ENCODE assay signal across 28 mouse cellular contexts in genomic region chr7:132009002-132009401, GRCm38 (mm10). TPM values are rescaled to one million over a fixed set of nuclear protein-coding genes. Genes with fewer than 3 reads are reported as not detected.
DNase-seq lines count a peak whose midpoint lies in the region; ATAC-seq lines count a peak whose summit lies in the region.
"Had no signal": no experiment of that assay in that cellular context is flagged by ENCODE, and none has a peak within 500 bp of the region (broad histone marks: within the 10 kb centered on the region; RNA-seq: fewer than 3 reads in every experiment).

No protein-coding gene starts in this region.

- no peak for ATAC-seq in limb, embryonic 11.5 days (ENCODE audit: insufficient number of reproducible peaks, low FRiP score, low TSS enrichment, low read depth)
- ATAC-seq in lung, embryonic 16.5 days (ENCODE audit: low read depth), result peak; percentile 71; the same call in 1 of the 2 replicates
- ATAC-seq: forebrain, embryonic 14.5 days; forebrain, postnatal 0 days; hindbrain, postnatal 0 days; Patski had no signal

- 65% methylated on average over 7 of the region's 7 CpGs for WGBS in limb, embryonic 11.5 days
- WGBS in limb, embryonic 10.5 days, result 78% methylated on average over 7 of the region's 7 CpGs
- WGBS in lung, embryonic 16.5 days, result 55% methylated on average over 7 of the region's 7 CpGs
- WGBS in midbrain, embryonic 10.5 days, result 89% methylated on average over 7 of the region's 7 CpGs

- no peak overlapping the region for H3K9ac ChIP-seq in limb, embryonic 11.5 days (ENCODE audit: low read length)
- H3K9ac ChIP-seq in lung, embryonic 16.5 days (ENCODE audit: low read length), result no peak overlapping the region
- H3K9ac ChIP-seq: embryonic facial prominence, embryonic 12.5 days; embryonic facial prominence, embryonic 15.5 days; forebrain, postnatal 0 days; heart, embryonic 13.5 days; hindbrain, embryonic 14.5 days had no signal

- DNase-seq in limb, embryonic 11.5 days (ENCODE audit: low spot score), result no peak
- DNase-seq in limb, embryonic 10.5 days (ENCODE audit: low spot score), result no peak
- DNase-seq in lung, postnatal 10 days, result no peak
- DNase-seq in lung, postnatal 25 days (ENCODE audit: low spot score), result peak; percentile 16
- no peak for DNase-seq in midbrain, embryonic 10.5 days (ENCODE audit: low spot score)
- DNase-seq: adrenal gland, postnatal 10 days; adrenal gland, postnatal 36 days; B cell, adult 2 months; cerebellum, adult 11 months; cerebellum, adult 2 months; cerebellum, adult 9-11 months; cerebellum, postnatal 25 days; forebrain, postnatal 0 days; gastrocnemius, adult 2 months; gastrocnemius, postnatal 14 days; heart, adult 18-20 months; heart, postnatal 14 days; heart, postnatal 4 days had no signal

- H3K27me3 ChIP-seq in limb, embryonic 11.5 days (ENCODE audit: control insufficient read depth, insufficient read depth, low read length), result no peaks in the 10 kb centered on the region
- no peaks in the 10 kb centered on the region for H3K27me3 ChIP-seq in limb, embryonic 10.5 days (ENCODE audit: low read depth, poor library complexity, severe bottlenecking)
- H3K27me3 ChIP-seq in lung, embryonic 16.5 days (ENCODE audit: control insufficient read depth, insufficient read depth, low read depth, low read length), result no peaks in the 10 kb centered on the region
- H3K27me3 ChIP-seq in midbrain, embryonic 10.5 days (ENCODE audit: low read depth, poor library complexity, severe bottlenecking), result no peaks in the 10 kb centered on the region
- H3K27me3 ChIP-seq: embryonic facial prominence, embryonic 12.5 days; embryonic facial prominence, embryonic 15.5 days; heart, embryonic 13.5 days; Patski had no signal

- H3K4me3 ChIP-seq in limb, embryonic 11.5 days (ENCODE audit: low read depth, low read length), result no peak overlapping the region
- H3K4me3 ChIP-seq in limb, embryonic 10.5 days, result no peak overlapping the region
- H3K4me3 ChIP-seq in lung, embryonic 16.5 days (ENCODE audit: low read length), result no peak overlapping the region
- no peak overlapping the region for H3K4me3 ChIP-seq in midbrain, embryonic 10.5 days
- H3K4me3 ChIP-seq: embryonic facial prominence, embryonic 12.5 days; embryonic facial prominence, embryonic 15.5 days; gastrocnemius, adult 2 months; heart, embryonic 13.5 days had no signal

- H3K9me3 ChIP-seq in limb, embryonic 11.5 days (ENCODE audit: control insufficient read depth, low read length), result no peaks in the 10 kb centered on the region
- H3K9me3 ChIP-seq in limb, embryonic 10.5 days (replicated peaks), result no peaks in the 10 kb centered on the region
- no peaks in the 10 kb centered on the region for H3K9me3 ChIP-seq in lung, embryonic 16.5 days (ENCODE audit: control insufficient read depth, low read length)
- no peaks in the 10 kb centered on the region for H3K9me3 ChIP-seq in midbrain, embryonic 10.5 days (replicated peaks)
- H3K9me3 ChIP-seq: embryonic facial prominence, embryonic 12.5 days; embryonic facial prominence, embryonic 15.5 days; heart, embryonic 13.5 days had no signal

- no peak overlapping the region for H3K4me2 ChIP-seq in limb, embryonic 11.5 days (ENCODE audit: low read depth, severe bottlenecking)
- no peak overlapping the region for H3K4me2 ChIP-seq in lung, embryonic 16.5 days (ENCODE audit: low read depth, low read length)
- H3K4me2 ChIP-seq: embryonic facial prominence, embryonic 12.5 days; embryonic facial prominence, embryonic 15.5 days; heart, embryonic 13.5 days; hindbrain, embryonic 14.5 days had no signal

- no peaks in the 10 kb centered on the region for H3K36me3 ChIP-seq in limb, embryonic 11.5 days (ENCODE audit: control insufficient read depth, insufficient read depth, low read length)
- H3K36me3 ChIP-seq in limb, embryonic 10.5 days, result no peaks in the 10 kb centered on the region
- H3K36me3 ChIP-seq in lung, embryonic 16.5 days (ENCODE audit: control insufficient read depth, insufficient read depth, low read length), result no peaks in the 10 kb centered on the region
- H3K36me3 ChIP-seq in midbrain, embryonic 10.5 days, result no peaks in the 10 kb centered on the region
- H3K36me3 ChIP-seq: embryonic facial prominence, embryonic 12.5 days; embryonic facial prominence, embryonic 15.5 days; G1E; heart, embryonic 13.5 days had no signal

- H3K4me1 ChIP-seq in limb, embryonic 11.5 days (ENCODE audit: control insufficient read depth, insufficient read depth, low read length), result peaks cover 16% of the 10 kb centered on the region
- H3K4me1 ChIP-seq in limb, embryonic 10.5 days, result peaks cover 57% of the 10 kb centered on the region
- H3K4me1 ChIP-seq in lung, embryonic 16.5 days (replicated peaks; ENCODE audit: control insufficient read depth, insufficient read depth, low read length), result no peaks in the 10 kb centered on the region; the same call in 1 of the 2 replicates
- H3K4me1 ChIP-seq in midbrain, embryonic 10.5 days, result peaks cover 16% of the 10 kb centered on the region
- H3K4me1 ChIP-seq: embryonic facial prominence, embryonic 12.5 days; embryonic facial prominence, embryonic 15.5 days; heart, embryonic 13.5 days had no signal

- peak overlapping the region; percentile 39; the same call in 1 of the 2 replicates for H3K27ac ChIP-seq in limb, embryonic 11.5 days (replicated peaks; ENCODE audit: low read depth, low read length)
- H3K27ac ChIP-seq in limb, embryonic 10.5 days, result no peak overlapping the region
- H3K27ac ChIP-seq in lung, embryonic 16.5 days (ENCODE audit: low read length), result no peak overlapping the region
- H3K27ac ChIP-seq in midbrain, embryonic 10.5 days (replicated peaks), result no peak overlapping the region
- H3K27ac ChIP-seq: embryonic facial prominence, embryonic 12.5 days; embryonic facial prominence, embryonic 15.5 days; gastrocnemius, adult 2 months; heart, embryonic 13.5 days; hindbrain, embryonic 14.5 days; hindbrain, postnatal 0 days had no signal

RNA-seq across cellular contexts. Expression of gene Gpr26, which starts 42.7 kb away (rescaled TPM):
- polyA plus RNA-seq in limb, embryonic 11.5 days (2014; fragmentation: Nextera tagmentation; extraction: Ambion mirVana), result not detected in 2 replicates
- polyA plus RNA-seq in limb, embryonic 10.5 days (2016; fragmentation: Nextera tagmentation; extraction: Ambion mirVana), result not detected in 2 replicates
- not detected in 2 replicates for polyA plus RNA-seq in lung, embryonic 16.5 days (2015; fragmentation: Nextera tagmentation; extraction: Ambion mirVana)
- 0.05 TPM in 2 replicates for polyA plus RNA-seq in midbrain, embryonic 10.5 days (2016; fragmentation: Nextera tagmentation; extraction: Ambion mirVana)
- polyA plus RNA-seq: embryonic facial prominence, embryonic 15.5 days; G1E; heart, embryonic 13.5 days; heart, embryonic 16.5 days; Patski had no signal
